Mouse (Mus musculus) right cerebral cortex, postnatal 10 days (tissue): ENCODE measurements around the gene Sdk2.

ENCODE experiments used
- DNase-seq, 2 experiments: peaks; one replicate each; pipeline ENCODE4 v3.0.0; 2021; ENCODE audit warnings: low spot score in 2 of 2

Gene Sdk2

GRCm38 (mm10) chr11:113745961-113746360 is 320.9 kb downstream of the Sdk2 start:
- DNase-seq = no peak

GRCm38 (mm10) chr11:113742998-113743397 is 323.8 kb downstream of the Sdk2 start:
- DNase-seq = no peak

GRCm38 (mm10) chr11:113740100-113740499 is 326.7 kb downstream of the Sdk2 start:
- no peak for DNase-seq

DNA sequence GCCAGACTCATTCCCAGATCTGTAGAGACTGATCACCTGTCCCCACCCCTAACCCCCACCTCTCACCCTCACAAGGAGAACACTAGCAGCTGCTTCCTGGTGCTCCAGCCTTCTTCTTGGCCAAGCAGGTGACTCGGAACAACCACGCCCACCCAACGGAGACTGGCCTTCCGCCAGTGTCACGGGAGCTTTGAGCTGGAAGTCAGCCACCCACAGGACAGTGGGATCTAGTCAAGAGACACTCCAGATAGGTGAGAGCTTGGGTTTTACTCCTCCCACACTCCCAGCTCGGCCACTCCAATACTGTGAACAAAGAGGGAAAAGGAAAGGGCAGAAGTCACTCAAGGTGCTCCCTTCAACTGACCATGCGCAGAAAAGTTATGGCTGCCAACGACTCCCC is 327.6 kb downstream of the Sdk2 start:
- DNase-seq = no peak

GRCm38 (mm10) chr11:113737912-113738311 is 328.9 kb downstream of the Sdk2 start:
- DNase-seq = no peak

- no peak for DNase-seq
These were observed 329.3 kb downstream of the Sdk2 start for GRCm38 (mm10) chr11:113737553-113737854.

DNA sequence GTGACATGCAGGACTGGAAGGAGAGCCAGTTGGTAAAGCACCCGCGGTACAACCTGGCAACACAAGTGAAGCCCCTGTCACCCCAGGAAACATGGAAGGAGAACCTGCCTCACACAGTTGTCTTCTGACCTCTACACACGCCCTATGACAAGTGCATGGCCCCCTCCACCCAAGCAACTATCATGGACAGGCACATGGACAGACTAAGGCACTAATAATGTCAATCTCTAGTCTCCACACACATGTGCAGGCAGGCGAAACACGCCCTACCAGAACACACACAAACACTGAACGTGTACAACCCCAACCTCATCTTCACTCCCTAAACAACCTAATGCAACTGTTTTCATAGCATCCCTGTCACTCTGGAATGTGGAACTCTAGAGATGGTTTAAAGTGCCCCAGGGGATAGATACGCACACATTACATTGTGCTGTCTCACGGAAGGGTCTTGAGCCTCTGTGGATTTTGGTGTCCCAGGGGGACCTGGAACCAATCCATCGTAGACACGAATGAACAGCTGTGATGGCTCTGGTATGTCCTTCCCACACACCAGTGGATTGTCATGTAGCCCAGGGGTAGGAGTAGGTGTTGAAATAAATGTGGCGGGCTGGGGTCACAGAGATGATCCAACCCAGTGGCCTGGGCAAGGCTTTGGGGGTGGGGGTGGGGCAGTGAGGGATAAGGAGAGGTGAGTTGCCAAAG is 329.8 kb downstream of the Sdk2 start:
- DNase-seq = no peak

DNA sequence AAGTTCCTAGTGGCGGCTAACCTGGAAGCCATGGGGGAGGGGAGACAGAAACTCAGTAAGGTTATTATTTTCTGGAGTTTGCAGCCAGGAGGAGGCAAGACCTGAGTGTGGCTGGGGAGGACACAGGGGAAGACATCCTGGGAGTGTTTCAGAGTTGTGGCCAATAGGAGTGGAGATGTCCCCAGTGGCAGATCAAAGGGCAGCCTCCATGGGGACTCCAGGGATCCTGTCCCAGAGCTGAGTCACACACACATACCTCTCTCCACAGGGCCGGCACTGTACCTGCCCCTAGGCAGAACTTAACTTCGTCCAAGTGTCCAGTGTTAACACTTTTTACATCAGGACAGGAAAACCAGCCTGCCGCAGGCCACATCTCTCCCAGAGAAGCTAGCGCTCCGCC is 331.7 kb downstream of the Sdk2 start:
- no peak for DNase-seq

GRCm38 (mm10) chr11:113733631-113734364 is 333.0 kb downstream of the Sdk2 start:
- DNase-seq = no peak

DNA sequence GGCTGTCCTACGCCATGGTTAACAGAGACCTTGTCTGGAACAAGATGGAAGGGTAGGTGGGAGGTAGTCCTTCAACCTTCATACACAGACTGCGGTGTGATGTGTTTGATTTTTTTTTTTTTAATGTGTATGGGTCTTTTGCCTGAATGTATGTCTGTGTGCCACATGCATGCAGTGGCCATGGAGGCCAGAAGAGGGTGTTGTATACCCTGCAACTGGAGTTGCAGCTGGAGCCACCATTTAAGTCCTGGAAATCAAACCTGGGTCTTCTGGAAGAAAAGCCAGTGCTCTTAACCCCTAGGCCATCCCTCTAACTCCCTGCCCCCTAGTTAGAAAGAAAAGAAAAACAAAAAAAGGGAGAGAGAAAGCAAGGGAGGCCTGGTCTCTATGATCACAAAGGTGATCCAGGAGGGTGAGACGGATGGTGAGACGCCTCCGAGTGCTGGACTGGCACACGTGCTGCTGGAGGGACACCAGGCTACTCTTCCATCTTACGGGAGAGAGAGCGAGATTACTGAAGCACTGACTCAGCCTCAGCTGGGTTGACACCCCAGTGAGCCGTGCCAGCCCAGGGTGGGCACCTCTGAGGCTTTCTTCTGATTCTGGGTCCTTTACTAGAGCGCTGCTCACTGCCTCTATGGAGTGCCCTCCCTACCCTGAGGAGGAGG is 334.8 kb downstream of the Sdk2 start:
- DNase-seq = no peak

GRCm38 (mm10) chr11:113730879-113731278 is 336.0 kb downstream of the Sdk2 start:
- DNase-seq = no peak

- DNase-seq = no peak
These were observed 336.9 kb downstream of the Sdk2 start for GRCm38 (mm10) chr11:113729917-113730316.

GRCm38 (mm10) chr11:113729239-113729638 is 337.6 kb downstream of the Sdk2 start:
- no peak for DNase-seq

- DNase-seq = no peak
These were observed 338.9 kb downstream of the Sdk2 start for GRCm38 (mm10) chr11:113727992-113728391.

- DNase-seq = no peak
These were observed 339.6 kb downstream of the Sdk2 start for GRCm38 (mm10) chr11:113726994-113727888.
